Mouse (Mus musculus): ENCODE measurements around the gene Retreg1. TPM values are rescaled to one million over a fixed set of nuclear protein-coding genes. Genes with fewer than 3 reads are reported as not detected.
A peak's percentile ranks its signal among the peaks of the same experiment; 100 is the strongest.

Gene Retreg1
- polyA plus RNA-seq (2012; rRNA removed), result 12.3 and 13.6 TPM in 2 replicates

DNA sequence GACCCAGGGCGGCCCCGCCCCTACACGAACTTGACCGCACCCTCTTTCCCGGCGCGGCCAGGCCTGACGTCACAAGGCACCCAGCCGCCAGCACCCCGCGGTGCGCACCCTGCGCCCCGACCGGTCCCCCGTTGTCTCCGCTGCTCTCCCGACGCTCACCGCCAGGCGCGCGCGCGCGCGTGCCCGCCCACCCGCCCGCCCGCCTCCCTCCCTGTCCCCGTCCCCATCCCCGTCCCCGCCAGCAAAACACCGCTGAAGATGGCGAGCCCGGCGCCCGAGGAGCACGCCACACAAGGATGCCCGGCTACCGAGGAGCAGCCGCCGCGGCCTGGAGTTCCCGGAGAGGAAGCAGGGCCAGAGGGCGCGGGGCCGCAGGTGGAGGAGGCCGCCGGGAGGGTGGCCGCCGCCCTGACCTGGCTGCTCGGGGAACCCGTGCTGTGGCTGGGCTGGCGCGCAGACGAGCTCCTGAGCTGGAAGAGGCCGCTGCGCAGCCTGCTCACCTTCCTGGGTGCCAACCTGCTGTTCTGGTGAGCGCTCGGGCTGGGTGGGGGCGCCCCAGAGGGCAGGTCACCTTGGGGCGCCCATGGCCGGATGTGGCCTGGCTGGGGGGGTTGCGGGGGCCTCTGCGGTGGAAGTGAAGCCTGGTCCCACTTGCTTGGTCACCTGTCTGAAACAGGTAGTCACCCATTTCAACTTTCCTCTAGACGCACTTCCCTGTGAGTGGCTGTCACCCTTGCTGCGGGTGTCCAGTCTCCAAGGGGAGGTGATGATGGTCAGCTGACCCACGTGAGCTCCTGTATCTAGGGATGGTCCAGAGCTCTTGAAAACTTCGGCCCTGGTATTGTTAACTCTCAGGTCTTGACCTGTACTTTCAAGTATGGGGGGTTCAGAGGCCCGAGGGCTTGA lies at the start of gene Retreg1:
TSS of gene Retreg1 (plus strand) at position 95 of the 906 bp plus-strand sequence.
- peak; percentile 67 for DNase-seq (ENCODE audit: low spot score)

GRCm38 (mm10) chr15:25794123-25794522 lies 48.9 kb upstream of the Retreg1 start:
- no peak for DNase-seq (ENCODE audit: low spot score)

GRCm38 (mm10) chr15:25795496-25795895 lies 47.5 kb upstream of the Retreg1 start:
- DNase-seq (ENCODE audit: low spot score), result no peak

DNA sequence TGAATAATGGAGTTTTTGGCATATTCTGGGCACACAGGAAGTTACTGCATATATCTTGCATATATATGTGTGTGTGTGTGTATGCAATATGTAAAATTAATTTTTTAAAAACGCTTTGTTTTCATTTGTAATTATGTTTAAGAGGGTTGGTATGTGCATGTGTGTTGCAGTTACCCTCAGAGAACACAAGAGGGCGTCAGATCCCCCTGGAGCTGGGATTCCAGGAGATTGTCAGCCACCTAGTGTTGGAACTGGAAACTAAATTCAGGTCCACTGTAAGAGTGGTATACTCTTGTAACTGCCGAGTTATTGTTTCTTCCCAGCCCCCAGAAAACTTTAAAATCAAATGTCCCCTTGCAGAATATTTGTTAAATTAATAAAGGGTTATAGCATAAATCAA lies 46.6 kb upstream of the Retreg1 start:
- no peak for DNase-seq (ENCODE audit: low spot score)

DNA sequence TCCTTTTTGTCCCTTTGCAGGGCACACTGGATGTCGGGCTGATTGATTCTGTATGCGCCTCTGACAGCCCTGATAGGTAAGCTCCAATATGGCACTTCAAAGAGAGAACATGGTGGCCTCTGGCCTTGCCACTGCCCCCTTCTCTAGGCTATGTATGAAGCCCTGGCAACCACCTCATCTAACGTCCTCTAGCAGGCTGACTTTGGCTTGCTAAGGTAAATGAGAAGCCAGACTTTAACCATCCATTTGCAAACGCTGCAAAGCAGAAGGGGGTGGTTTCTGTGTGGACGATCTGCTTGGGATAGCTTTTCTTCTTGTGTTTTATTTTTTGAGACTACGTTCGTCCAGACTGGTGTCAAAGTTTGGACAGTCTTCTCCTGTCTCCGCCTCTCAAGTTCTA lies 45.8 kb upstream of the Retreg1 start:
- no peak for DNase-seq (ENCODE audit: low spot score)

GRCm38 (mm10) chr15:25797888-25798287 lies 45.1 kb upstream of the Retreg1 start:
- no peak for DNase-seq (ENCODE audit: low spot score)

- DNase-seq (ENCODE audit: low spot score), result no peak
These were observed 41.3 kb upstream of the Retreg1 start for GRCm38 (mm10) chr15:25801726-25802125.

- DNase-seq (ENCODE audit: low spot score), result no peak
These were observed 40.8 kb upstream of the Retreg1 start for GRCm38 (mm10) chr15:25802194-25802593.

DNA sequence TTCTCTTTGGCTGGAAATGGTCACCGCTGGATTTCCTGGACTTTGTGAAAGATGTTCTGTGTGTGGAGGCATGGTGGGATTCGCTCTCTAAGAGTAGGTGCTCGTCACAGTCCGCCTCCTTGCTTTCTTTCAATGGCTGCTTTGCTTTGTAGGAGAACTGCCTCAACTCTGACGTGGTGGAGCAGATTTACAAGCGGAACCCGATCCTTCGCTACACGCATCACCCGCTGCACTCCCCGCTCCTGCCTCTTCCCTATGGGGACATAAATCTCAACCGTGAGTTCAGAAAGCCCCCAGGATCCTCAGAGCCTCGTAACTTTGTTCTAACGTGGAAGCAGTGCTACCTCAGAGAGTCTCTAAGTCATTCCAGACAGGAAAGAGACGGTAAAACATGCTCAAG lies 39.9 kb upstream of the Retreg1 start:
- no peak for DNase-seq (ENCODE audit: low spot score)

- DNase-seq (ENCODE audit: low spot score), result no peak
These were observed 37.5 kb upstream of the Retreg1 start for GRCm38 (mm10) chr15:25805336-25806110.

- DNase-seq (ENCODE audit: low spot score), result no peak
These were observed 36.6 kb upstream of the Retreg1 start for GRCm38 (mm10) chr15:25806363-25806762.

- DNase-seq (ENCODE audit: low spot score), result no peak
These were observed 36.1 kb upstream of the Retreg1 start for GRCm38 (mm10) chr15:25806878-25807277.

GRCm38 (mm10) chr15:25808677-25809460 lies 34.1 kb upstream of the Retreg1 start:
- DNase-seq (ENCODE audit: low spot score), result no peak

DNA sequence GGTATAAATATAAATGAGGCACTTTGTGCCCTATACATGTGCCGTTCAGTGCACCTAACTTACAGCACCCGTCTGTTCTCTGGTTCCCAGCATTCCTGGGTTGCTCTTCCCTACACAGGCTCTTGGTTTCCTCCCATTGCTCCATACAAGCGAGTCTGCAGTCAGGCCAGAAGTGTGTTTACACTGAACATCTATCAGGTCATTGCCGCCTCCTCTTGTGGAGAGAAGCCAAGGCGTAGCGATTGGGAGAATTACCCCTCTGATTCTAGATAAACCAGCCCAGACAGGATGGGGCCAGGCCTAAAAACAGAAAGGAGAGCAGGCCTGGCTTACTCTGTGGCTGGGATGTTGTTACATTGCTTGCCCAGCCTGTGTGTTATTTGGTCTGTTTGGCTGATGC lies 33.3 kb upstream of the Retreg1 start:
- no peak for DNase-seq (ENCODE audit: low spot score)

GRCm38 (mm10) chr15:25811834-25812250 lies 31.1 kb upstream of the Retreg1 start:
- DNase-seq (ENCODE audit: low spot score), result no peak

DNA sequence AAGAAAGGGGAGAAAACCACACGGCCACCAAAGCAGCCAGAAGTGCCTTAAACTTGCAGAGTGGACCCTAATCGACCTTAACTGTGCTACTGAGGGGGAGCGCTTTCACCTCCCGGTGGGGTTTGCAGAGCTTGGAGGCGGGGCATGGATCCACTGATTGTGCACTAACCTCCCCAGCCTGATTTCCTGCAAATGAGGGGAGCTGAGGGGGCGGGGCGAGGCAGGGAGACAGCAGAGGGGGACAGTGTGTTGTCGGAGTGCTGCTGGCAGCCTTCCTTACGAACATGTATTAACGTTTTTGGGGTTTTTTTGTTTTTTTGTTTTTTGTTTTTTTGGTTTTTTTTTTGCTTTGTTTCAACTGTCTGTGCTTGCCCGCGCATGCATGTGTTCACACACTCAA lies 30.5 kb upstream of the Retreg1 start:
- DNase-seq (ENCODE audit: low spot score), result no peak

DNA sequence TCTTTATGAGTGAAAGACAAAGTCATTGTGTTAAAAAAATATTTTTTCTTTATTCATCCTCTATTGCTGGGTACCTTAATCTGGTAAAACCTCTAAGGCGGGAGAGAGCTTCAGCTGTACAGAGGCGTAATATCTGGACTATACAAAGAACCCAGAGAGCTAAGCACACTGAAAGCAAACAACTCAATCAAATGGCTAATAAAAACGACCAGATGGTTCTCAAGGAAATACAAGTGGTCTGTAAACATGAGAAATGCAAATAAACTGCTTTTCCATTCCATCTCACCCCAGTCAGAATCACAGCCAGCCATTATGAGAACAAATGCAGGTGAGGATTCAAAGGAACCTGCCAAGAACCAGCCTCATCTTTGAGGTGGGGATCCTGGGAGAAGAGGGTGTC lies 28.4 kb upstream of the Retreg1 start:
- no peak for DNase-seq (ENCODE audit: low spot score)

- DNase-seq (ENCODE audit: low spot score), result no peak
These were observed 25.8 kb upstream of the Retreg1 start for GRCm38 (mm10) chr15:25817191-25817590.

GRCm38 (mm10) chr15:25821981-25822380 lies 21.0 kb upstream of the Retreg1 start:
- DNase-seq (ENCODE audit: low spot score), result no peak

DNA sequence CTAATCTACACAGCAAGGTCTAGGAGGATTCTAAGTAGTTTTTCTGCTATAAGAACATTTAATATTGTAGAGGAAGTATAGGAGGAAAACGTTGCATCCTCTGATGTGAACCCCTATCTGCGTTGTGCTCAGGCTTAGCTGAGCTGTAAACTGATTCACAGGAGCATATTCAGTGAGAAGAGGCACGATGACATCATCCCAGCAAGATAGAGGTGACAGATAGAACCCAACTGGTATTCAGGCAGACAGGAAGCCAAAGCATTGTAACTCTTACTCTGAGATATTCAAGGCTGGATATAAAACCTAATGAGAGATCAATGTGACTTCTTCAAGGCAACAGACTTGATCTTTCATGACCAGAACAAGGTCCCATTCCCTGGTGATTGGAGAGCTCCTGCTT lies 20.3 kb upstream of the Retreg1 start:
- DNase-seq (ENCODE audit: low spot score), result no peak

- no peak for DNase-seq (ENCODE audit: low spot score)
These were observed 16.4 kb upstream of the Retreg1 start for GRCm38 (mm10) chr15:25826531-25826961.

- no peak for DNase-seq (ENCODE audit: low spot score)
These were observed 14.5 kb upstream of the Retreg1 start for GRCm38 (mm10) chr15:25828464-25828863.
